Mouse (Mus musculus): ENCODE data around the gene Kctd5.
"Not testable (repeated sequence)": the region's sequence is repeated elsewhere in the genome, so short reads cannot be mapped to it uniquely, and the experiment has no call there.

Kctd5 gene

GRCm38 (mm10) chr17:24072919-24073696 lies at the start of gene Kctd5:
Gene Kctd5, minus strand, starts transcription at chr17:24073485.
- peak; percentile 95 for DNase-seq (ENCODE audit: low spot score)

DNA sequence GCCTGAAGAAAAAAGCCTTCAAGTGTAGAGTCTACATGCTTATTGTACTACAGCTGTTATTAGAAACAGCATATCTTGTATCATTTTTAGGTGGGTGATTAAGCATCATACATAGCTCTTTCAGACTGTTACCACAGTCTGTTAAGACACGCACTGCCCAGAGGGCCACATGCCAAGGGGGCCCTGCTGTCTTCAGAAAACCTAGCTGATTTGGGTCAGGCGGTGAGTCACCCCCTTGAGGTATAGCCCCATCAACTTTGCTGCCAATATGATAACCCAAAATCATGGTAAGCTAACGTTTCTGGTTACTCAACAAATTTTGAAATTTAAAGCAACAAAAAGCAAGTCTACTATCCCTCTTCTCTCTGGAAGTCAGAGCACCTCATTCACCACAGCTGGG lies 46.2 kb upstream of the Kctd5 start:
- no peak for DNase-seq (ENCODE audit: low spot score)

DNA sequence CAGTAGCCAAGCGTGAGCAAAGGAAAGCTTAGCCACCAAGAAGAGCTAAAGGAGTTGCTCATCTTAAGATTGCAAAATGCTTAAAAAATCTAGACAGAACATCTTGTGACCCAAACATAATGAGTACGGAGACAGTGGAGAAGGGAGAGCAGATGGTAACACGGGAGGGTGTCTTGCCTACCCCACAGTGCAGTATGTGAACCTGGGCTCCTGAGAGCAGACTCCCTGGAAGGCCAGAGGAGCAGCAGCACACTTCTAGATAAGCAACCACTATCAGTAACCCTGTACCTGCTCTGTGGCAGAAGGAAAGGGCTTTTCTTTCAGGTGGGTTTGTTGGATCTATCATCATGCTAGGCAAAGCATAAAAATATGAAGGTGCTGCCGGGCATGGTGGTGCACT lies 39.7 kb upstream of the Kctd5 start:
- no peak for DNase-seq (ENCODE audit: low spot score)

DNA sequence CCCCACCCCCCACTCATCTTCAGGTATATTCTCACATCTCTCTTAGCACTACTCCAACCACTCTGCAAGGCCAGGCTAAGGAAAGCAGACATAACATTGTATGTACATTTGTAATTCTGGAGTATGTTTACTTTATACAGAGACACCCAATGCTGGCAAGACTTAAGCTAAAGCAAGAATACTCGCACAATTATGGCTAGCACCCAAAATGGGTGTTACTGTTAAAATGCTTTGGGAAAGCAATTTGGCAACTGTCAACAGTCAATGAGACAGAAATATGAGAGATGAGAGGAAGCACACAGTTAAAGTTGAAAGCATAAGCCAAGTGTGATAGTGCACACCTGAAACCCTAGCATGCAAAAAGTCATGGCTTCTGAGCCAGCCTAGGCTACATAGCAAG lies 38.0 kb upstream of the Kctd5 start:
- no peak for DNase-seq (ENCODE audit: low spot score)

DNA sequence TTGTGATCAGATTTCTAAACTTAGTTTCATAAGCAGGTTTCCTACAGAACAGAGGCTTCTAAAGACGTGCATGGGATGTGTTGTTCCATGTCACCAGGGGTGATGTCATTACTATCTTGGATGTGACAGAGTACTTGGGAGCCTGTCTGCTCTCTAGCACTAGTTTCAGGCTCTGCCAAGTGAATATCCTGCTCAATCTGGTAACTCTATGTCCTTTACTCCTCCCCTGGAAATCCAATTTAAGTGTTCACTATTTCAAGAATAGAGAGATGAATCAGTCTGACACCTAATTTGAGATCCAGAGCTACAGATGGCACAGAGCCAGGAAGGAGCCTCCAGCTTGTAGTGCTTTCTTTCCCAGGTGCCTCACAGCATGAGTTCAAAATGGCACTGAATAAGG lies 35.6 kb upstream of the Kctd5 start:
- DNase-seq (ENCODE audit: low spot score) = no peak

DNA sequence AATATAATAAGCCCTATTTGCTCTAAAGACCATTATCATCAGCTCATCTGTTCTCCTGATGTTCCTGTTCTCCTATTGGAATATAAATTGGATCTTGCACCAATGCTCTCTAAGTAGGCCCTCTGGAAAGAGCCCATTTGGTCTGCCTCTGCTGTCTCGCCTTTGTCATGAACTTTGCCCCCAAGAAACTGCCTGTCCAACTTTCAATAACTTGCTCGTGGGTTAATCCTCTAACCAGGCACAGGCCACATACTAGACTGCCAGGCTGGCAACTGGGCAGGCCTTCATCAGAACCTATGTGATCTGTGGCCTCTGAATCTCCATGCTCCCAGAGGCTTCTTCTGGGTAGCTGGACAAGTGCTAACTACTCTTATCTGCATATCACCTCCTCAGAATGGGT lies 31.8 kb upstream of the Kctd5 start:
- DNase-seq (ENCODE audit: low spot score) = no peak

DNA sequence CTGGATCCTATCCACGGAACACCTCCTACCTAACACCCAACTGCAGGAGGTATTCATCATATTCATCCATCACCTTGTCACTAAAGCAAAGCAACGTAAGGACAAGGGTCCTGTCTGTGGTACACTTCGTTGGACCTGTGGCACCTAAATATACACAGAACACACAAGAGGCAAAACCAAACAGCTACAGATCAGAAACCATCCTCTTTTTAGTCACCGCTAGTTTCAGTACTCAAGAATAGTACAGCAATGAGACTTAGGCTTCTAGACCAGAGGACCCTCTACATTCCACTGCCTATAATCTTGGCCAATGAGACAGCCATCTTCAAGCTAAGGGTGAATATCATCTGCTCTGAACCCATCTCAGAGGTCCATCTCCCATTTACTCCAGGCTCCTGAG lies 25.1 kb upstream of the Kctd5 start:
- no peak for DNase-seq (ENCODE audit: low spot score)

GRCm38 (mm10) chr17:24090575-24090974 lies 17.3 kb upstream of the Kctd5 start:
- no peak for DNase-seq (ENCODE audit: low spot score)

DNA sequence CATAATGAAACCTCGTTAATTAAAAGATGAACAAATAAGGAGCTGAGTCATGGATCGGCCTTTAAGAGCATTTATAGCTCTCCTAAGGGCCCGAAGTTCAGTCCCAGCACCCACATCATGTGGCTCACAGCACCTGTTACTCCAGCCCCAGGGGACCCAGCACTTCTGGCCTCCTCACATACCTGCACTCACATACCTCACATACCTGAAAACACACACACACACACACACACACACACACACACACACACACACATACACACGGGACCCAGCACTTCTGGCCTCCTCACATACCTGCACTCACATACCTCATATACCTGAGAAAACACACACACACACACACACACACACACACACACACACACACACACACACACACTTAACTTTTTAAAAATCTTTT lies 13.1 kb upstream of the Kctd5 start:
- not testable (repeated sequence) for DNase-seq (ENCODE audit: low spot score)

DNA sequence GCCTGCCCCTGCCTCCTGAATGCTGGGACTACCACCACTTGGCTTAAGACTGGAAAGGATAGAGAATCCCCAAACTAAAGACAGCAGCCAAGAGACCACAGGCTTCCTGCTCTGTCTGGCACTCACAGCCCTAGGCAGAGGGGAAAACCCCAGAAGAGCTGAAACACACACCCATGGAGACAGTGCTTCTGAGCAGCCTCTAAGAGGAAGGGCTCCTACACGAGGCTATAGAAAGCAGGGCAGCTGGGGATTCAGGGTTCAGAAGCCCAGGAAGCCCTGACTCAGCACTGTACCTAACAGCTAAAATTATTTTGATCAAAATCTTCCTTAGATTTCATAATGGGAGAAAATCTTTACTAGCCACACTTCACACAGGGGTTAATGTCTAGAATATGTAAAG lies 11.3 kb upstream of the Kctd5 start:
- DNase-seq (ENCODE audit: low spot score) = no peak

DNA sequence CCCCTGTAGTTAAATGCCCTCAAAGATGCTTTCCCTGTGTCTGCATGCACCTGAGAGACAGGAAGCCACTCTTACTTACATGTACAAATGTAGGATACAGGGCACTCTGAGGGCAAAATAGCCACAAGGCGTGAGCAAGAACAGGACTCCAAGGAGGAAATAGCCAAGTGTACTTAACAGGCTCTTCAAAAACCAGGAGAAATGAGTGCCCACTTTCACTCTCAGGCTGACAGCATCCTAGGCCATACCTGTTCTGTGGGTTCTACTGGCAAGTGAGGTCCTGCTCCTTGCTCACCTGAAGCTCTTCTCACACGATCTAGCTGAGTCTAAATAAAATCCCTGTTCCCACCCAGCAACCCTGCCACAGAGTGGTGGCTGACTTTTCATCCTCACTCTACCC lies 3.8 kb upstream of the Kctd5 start:
- no peak for DNase-seq (ENCODE audit: low spot score)

- DNase-seq (ENCODE audit: low spot score) = no peak
These were observed 3.8 kb downstream of the Kctd5 start for GRCm38 (mm10) chr17:24069531-24069930.

GRCm38 (mm10) chr17:24068271-24068670 lies 5.0 kb downstream of the Kctd5 start:
- DNase-seq (ENCODE audit: low spot score) = no peak

- no peak for DNase-seq (ENCODE audit: low spot score)
These were observed 10.7 kb downstream of the Kctd5 start for GRCm38 (mm10) chr17:24062459-24063155.

DNA sequence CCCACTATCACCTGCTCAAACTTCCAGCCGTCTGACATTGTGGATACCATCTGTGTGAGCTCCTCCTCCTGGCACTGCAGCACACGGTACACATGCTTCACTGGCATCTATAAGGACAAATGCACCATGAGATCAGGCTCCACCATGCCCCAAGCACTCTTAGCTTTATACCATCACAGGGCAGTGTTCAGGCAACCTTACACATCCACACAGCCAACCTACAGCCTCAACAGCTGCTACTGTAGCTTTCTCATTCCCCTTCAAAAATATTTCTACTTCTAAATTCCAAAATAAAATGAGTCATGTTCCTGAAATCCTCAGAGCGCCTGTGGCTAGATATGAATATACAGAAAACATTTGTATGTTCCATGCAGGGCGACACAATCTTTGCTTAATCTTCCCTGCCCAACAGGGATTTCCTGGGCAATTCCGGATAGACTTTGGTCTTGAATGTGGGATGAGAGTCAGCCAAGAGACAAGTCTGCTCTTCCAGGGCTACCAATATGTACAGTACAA lies 15.5 kb downstream of the Kctd5 start:
- no peak for DNase-seq (ENCODE audit: low spot score)

DNA sequence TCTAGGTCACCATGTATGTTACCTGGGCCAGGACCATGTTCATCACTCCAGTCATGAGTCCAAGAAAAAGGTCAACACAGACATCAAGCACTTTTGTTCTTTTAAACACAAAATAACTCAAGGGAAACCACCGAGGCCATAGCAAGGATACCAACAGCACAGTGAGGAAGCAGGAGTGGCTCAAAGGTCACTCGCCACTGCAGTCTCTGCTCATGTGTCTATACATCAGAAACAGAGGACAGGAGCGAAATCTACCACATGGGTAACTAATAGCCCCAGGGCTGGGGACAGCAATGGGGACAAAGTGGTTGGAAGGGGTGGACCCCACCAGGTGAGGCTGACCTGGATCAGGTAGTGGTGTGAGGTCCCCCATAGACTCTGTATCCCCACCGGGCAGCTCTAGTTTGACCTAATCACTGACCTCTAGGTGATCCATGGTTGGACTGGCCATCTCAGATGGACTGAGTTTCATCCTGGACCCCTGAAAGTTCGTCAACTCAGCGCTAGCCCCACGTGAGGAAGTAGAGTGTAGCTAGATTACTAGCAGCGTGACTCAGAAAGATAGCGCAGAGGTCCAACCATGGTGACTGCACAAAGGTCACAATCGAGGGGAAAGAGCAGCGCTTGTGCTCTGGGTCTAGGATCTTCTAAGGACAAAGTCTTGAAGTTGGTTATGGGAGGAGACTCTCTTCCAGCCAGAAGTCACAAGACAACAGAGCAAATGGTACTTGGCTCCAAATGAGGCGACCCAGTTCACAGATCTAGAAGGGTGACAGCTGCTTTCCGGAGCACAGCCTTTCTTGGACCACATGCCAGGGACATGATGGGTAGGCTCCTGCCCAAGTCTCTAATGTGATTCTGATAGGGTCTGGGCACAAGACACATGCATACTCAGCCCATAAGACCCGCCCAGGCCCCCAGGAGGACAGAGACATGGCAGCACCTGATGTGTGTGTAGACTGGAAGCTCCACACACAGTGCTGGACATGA lies 16.4 kb downstream of the Kctd5 start:
- no peak for DNase-seq (ENCODE audit: low spot score)

DNA sequence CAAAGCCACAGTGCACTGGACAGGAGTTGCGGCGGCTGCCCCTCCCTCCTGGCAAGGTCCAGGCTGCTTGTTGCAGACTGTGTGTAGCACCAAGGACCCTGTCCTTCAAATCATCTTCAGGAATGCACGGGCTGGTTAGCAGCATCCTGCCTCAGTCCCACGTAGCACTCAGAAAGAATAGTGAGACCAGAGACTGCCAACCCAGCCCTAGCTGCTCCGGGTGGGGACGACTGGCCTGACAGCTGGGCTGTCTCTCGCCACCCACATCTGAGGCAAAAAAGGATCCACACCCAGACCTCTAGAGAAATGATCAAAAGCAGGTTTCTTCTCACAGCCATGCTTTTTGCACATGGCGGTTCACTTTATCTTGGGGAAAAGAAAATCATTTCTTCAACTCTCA lies 24.3 kb downstream of the Kctd5 start:
- no peak for DNase-seq (ENCODE audit: low spot score)

DNA sequence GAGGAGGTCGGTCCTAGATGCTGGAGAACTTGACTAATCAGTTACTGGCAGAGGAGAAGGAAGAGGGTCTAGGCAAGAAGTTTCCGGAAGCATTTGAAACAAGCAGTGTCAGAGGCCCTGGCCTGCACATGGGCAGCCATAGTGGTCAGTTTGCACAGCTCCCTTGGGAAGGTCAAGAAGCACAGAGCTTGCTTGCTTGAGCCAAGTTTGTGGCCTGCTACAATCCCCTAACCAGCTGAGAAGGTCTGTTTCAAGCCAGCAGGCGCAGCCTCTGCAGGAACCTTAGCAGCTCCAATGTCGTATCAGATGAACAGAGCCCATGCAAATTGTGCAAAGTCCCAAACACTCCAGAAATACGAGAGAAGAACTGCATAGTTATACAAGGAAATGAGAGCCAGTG lies 25.2 kb downstream of the Kctd5 start:
- no peak for DNase-seq (ENCODE audit: low spot score)

DNA sequence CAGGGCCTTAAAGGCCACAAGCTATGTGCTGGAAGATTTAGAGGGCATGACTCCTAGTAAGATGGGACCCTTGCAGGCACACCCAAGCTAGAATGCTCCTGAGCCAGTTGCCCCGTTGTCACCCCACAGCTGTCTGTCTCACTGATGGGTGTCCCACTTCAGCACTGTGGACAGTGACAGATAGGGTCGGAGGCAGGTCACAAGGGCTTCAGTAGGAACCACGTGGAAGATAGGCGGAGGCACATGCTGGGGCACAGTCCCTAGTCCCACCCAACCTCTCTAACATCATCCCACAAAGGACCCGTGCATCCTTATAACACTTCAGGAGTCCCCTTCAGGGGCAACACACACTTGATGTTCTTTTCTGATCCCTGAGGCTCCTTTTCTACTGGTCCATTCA lies 27.3 kb downstream of the Kctd5 start:
- no peak for DNase-seq (ENCODE audit: low spot score)

DNA sequence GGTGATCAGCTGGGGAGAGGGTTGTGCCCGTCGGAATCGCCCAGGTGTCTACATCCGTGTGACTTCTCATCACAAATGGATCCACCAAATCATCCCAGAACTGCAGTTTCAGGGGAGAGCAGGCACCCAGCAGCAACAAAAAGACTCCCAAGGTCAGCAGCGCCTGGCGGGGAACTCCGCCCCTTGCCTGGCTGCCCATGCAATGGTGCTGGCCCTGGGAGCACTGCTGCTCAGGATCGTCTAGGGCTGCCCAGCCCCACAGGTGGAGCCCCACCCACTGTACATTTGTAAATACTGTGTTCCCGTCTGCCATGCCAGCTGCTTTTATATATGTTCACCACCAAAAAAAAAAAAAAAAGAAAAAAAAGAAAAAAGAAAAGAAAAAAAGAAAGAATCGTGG lies 27.7 kb downstream of the Kctd5 start:
- no peak for DNase-seq (ENCODE audit: low spot score)

DNA sequence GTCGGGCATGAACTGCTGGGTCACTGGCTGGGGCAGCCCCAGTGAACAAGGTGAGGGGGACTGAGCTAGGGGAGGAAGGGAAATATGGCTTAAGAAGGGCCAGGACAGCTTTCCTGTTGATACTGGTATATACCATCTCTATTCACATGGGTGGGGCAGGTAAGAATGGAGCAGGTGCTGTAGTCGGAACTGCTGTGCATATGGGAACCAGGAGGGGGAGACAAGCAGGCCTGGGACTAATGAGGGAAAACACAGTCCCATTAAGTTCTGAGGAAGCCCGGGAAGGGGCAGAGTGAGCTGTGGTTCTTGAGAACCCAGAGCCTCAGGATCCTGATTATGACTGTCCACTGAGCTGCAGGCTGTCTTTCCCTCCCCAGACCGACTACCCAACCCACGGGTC lies 28.8 kb downstream of the Kctd5 start:
- DNase-seq (ENCODE audit: low spot score) = no peak

DNA sequence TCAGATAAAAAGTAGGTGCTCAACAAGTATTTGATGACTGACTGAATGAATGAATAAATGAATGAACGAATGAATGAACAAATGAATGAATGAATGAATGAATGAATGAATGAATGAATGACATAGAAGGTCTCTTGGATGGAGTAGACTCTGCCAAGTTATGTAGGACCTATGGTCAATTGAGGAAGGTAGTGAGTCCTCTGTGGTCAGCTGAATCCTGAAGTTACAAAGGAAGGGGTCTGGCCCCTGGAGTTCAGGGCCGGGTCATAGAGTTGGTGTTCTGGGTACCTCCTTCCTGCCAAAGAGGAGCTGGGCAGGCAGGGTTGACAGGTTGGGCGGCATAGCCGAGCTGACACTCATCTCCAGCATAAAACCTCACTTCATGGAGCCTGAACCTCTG lies 35.4 kb downstream of the Kctd5 start, which contains the start of gene Prss27:
Gene Prss27 (plus strand): TSS at position 301 of the 400 bp plus-strand sequence.
- no peak for DNase-seq (ENCODE audit: low spot score)
